ENCODE assay signal across 8 mouse cellular contexts in genomic region chr9:97017121-97017810, GRCm38 (mm10). TPM values are rescaled to one million over a fixed set of nuclear protein-coding genes. Genes with fewer than 3 reads are reported as not detected.
DNase-seq lines count a peak whose midpoint lies in the region; ATAC-seq lines count a peak whose summit lies in the region.

No protein-coding gene starts in this region.

- no peak for ATAC-seq in intestine, embryonic 16.5 days

- WGBS in forebrain, embryonic 10.5 days = under 1% methylated on average over 34 of the region's 34 CpGs
- WGBS in intestine, embryonic 16.5 days = 1% methylated on average over 34 of the region's 34 CpGs

- peak overlapping the region; percentile 90 for H3K9ac ChIP-seq in intestine, embryonic 16.5 days (ENCODE audit: low read depth, low read length)

- H3K36me3 ChIP-seq in forebrain, embryonic 10.5 days (replicated peaks) = peaks cover 19% of the 10 kb centered on the region
- no peaks in the 10 kb centered on the region for H3K36me3 ChIP-seq in intestine, embryonic 16.5 days (ENCODE audit: control insufficient read depth, insufficient read depth, low read length)

- H3K4me2 ChIP-seq in intestine, embryonic 16.5 days (ENCODE audit: low read depth, low read length) = peak overlapping the region; percentile 94

- peak overlapping the region; percentile 98 for H3K27ac ChIP-seq in forebrain, embryonic 10.5 days
- 0 out of 2 replicates have a peak overlapping the region, but pooled peaks have one; percentile 93 for H3K27ac ChIP-seq in intestine, embryonic 16.5 days (ENCODE audit: low read length)

- no peaks in the 10 kb centered on the region for H3K9me3 ChIP-seq in forebrain, embryonic 10.5 days
- H3K9me3 ChIP-seq in intestine, embryonic 16.5 days (ENCODE audit: control insufficient read depth, low read length) = no peaks in the 10 kb centered on the region

- peak; percentile 8 to 34 for DNase-seq in left cerebral cortex, adult 18-20 months (ENCODE audit: low spot score in 2 of 2)
- DNase-seq in left cerebral cortex, postnatal 25 days (ENCODE audit: low spot score in 2 of 2) = no peak
- DNase-seq in adrenal gland, postnatal 14 days = peak; percentile 19
- DNase-seq in forebrain, embryonic 10.5 days (ENCODE audit: extremely low spot score, low spot score) = peak; percentile 57
- DNase-seq in lung, postnatal 10 days = peak; percentile 27
- peak; percentile 36 for DNase-seq in yolk sac, embryonic 10.5 days (ENCODE audit: low spot score)
- DNase-seq in spleen, adult 18-20 months = no peak

- H3K4me3 ChIP-seq in forebrain, embryonic 10.5 days = peak overlapping the region; percentile 83
- H3K4me3 ChIP-seq in intestine, embryonic 16.5 days (ENCODE audit: low read length) = peak overlapping the region; percentile 73

- intact Hi-C loops in left cerebral cortex, postnatal 25 days (cut with DNase I) = loop anchor here (5.0 kb wide), 1 partner anchor 50 kb away; no protein-coding TSS in a partner anchor

- peaks cover 69% of the 10 kb centered on the region for H3K4me1 ChIP-seq in forebrain, embryonic 10.5 days
- peaks cover 29% of the 10 kb centered on the region for H3K4me1 ChIP-seq in intestine, embryonic 16.5 days (ENCODE audit: control insufficient read depth, insufficient read depth, low read length)

- H3K27me3 ChIP-seq in forebrain, embryonic 10.5 days (ENCODE audit: poor library complexity, severe bottlenecking) = peaks cover 23% of the 10 kb centered on the region
- no peaks in the 10 kb centered on the region for H3K27me3 ChIP-seq in intestine, embryonic 16.5 days (replicated peaks; ENCODE audit: control insufficient read depth, insufficient read depth, low read length)

RNA-seq across cellular contexts. Expression of gene Spsb4, which starts 1.4 kb away (rescaled TPM):
- total RNA-seq in left cerebral cortex, adult 18-20 months (2021) = 1 to 10 TPM; 4.7 to 6.3 TPM
- total RNA-seq in left cerebral cortex, postnatal 25 days (2021) = 1 to 10 TPM; 6.4 to 7.2 TPM
- 1.5 and 1.7 TPM in 2 replicates for total RNA-seq in adrenal gland, postnatal 14 days (2021)
- 102 and 109 TPM in 2 replicates for polyA plus RNA-seq in forebrain, embryonic 10.5 days (2016; fragmentation: Nextera tagmentation; extraction: Ambion mirVana)
- polyA plus RNA-seq in intestine, embryonic 16.5 days (2015; fragmentation: Nextera tagmentation; extraction: Ambion mirVana) = 28.7 and 34.0 TPM in 2 replicates

Comparison
In these comparisons a context has a peak if more than half of its experiments do, and no peak if none do; other contexts are left out.
1. DNase-seq: peak in left cerebral cortex, adult 18-20 months (2 of 2), adrenal gland, postnatal 14 days (single experiment), forebrain, embryonic 10.5 days (single experiment), lung, postnatal 10 days (single experiment) and yolk sac, embryonic 10.5 days (single experiment); none in left cerebral cortex, postnatal 25 days (0 of 2) and spleen, adult 18-20 months (0 of 2).